Mouse (Mus musculus) stomach, postnatal 0 days (tissue): ENCODE measurements around the gene Eefsec. TPM values are rescaled to one million over a fixed set of nuclear protein-coding genes. Genes with fewer than 3 reads are reported as not detected.

Experiments
- ATAC-seq: fragments of 200-750 bp; cut with Nextera tagmentation; 2 replicates; pipeline ENCODE4 v1.8.0; 2017; ENCODE audit not compliant: low FRiP score, low TSS enrichment
- DNase-seq: peaks from one replicate; pipeline ENCODE4 v3.0.0-alpha.2; 2016; ENCODE audit warnings: low spot score
- H3K27ac ChIP-seq: fragments of 300-500 bp; sonication (generic); replicated peaks from 2 replicates; pipeline ENCODE4 v1.5.1; 2014; ENCODE audit warnings: mild to moderate bottlenecking, control low read depth
- H3K27me3 ChIP-seq: fragments of 300-500 bp; sonication (generic); 2 replicates; pipeline ENCODE4 v1.6.1; 2014; ENCODE audit warnings: low read length; ENCODE audit not compliant: control insufficient read depth, insufficient read depth
- H3K36me3 ChIP-seq: fragments of 300-500 bp; sonication (generic); 2 replicates; pipeline ENCODE4 v1.6.1; 2014; ENCODE audit warnings: low read length, mixed read lengths; ENCODE audit not compliant: control insufficient read depth, insufficient read depth
- H3K4me1 ChIP-seq: fragments of 300-500 bp; sonication (generic); replicated peaks from 2 replicates; pipeline ENCODE4 v1.6.1; 2014; ENCODE audit warnings: antibody characterized with exemption; ENCODE audit not compliant: control insufficient read depth, insufficient read depth
- H3K4me2 ChIP-seq: fragments of 300-500 bp; sonication (generic); replicated peaks from 2 replicates; pipeline ENCODE4 v1.6.1; 2014; ENCODE audit warnings: low read depth, mild to moderate bottlenecking, control low read depth, moderate library complexity
- H3K4me3 ChIP-seq: fragments of 300-500 bp; sonication (generic); 2 replicates; pipeline ENCODE4 v1.5.1; 2014; ENCODE audit warnings: low read depth, low read length, control low read depth
- H3K9ac ChIP-seq: fragments of 300-500 bp; sonication (generic); 2 replicates; pipeline ENCODE4 v1.6.1; 2014; ENCODE audit warnings: mild to moderate bottlenecking, low read length, control low read depth, mixed read lengths
- H3K9me3 ChIP-seq: fragments of 300-500 bp; sonication (generic); 2 replicates; pipeline ENCODE4 v1.6.1; 2016; ENCODE audit warnings: low read length; ENCODE audit not compliant: control insufficient read depth
- CTCF ChIP-seq: IDR thresholded peaks from 2 replicates; pipeline ENCODE4 v1.5.1; 2016; ENCODE audit warnings: antibody characterized with exemption, low read depth, mild to moderate bottlenecking, moderate library complexity
- EP300 ChIP-seq: optimal IDR thresholded peaks from 2 replicates; pipeline ENCODE3; 2016; ENCODE audit warnings: antibody characterized with exemption
- WGBS: fragments of 180-500 bp; shearing (Covaris S2); extraction: QIAGEN DNeasy Blood & Tissue Kit; methylation state at CpG from one replicate; pipeline ENCODE4 v1.1.7; 2014; 5-methylcytosine and 5-hydroxymethylcytosine counted together
- polyA plus RNA-seq: library from polyadenylated mRNA; unstranded; fragments of >200 nt; fragmentation: Nextera tagmentation; extraction: Ambion mirVana; gene quantifications from 2 replicates; pipeline ENCODE4 v1.2.1, GENCODE M21; 2015

The Eefsec gene
- polyA plus RNA-seq, 1 experiment from 2014 or later: 20.6 TPM

DNA sequence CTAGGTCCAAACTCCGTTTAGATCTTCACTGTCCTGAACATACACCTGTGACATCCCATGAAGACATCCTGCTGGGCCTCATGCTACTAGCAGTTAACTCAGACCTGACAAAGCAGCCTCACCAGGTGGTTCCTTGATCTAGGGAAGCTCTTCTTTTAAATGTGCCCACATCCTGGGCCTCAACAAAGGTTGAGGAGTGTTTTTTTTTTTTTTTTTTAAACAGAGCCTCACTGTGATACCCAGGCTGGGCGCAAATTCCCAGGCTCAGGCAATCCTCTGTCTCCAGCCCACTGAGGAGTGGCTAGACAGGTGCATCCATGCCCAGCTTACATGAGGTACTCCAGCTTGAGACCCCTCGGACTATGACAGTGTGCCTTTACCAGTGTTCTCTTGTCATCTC lies 3.8 kb downstream of the Eefsec start:
- Histone ChIP-seq H3K36me3 (no peaks in the 10 kb centered on the region), H3K4me3 (no peak overlapping the region), H3K4me2 (no peak overlapping the region), H3K27me3 (no peaks in the 10 kb centered on the region), H3K27ac (no peak overlapping the region), H3K9ac (no peak overlapping the region), H3K4me1 (no peaks in the 10 kb centered on the region; the same call in 1 of the 2 replicates), H3K9me3 (no peaks in the 10 kb centered on the region)
- DNase-seq (no peak), ATAC-seq (no peak)
- WGBS: 85% methylated on average over 3 of the region's 3 CpGs
- TF ChIP-seq EP300 (no peak), CTCF (no peak)

DNA sequence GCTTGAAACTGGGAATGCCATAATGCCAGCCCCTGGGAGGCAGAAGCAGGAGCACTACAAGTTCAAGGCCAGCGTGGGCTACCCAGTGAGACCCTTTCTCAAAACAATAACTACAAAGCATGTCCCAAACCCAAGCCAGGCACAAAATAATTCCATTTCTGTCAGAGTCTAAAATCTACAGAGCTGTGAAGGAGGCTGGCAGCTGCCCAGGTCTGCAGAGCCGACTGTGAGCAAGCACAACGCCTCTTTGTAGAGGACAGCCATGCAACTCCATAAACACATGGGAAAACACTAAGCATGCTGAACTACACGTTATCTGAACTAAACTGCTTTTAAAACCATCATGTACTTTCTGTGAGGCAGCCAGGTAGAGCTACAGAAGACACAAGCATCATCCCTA lies 7.3 kb downstream of the Eefsec start:
- TF ChIP-seq CTCF (no peak), EP300 (no peak)
- no peak overlapping the region for H3K27ac ChIP-seq
- 64% methylated on average over 4 of the region's 4 CpGs for WGBS

DNA sequence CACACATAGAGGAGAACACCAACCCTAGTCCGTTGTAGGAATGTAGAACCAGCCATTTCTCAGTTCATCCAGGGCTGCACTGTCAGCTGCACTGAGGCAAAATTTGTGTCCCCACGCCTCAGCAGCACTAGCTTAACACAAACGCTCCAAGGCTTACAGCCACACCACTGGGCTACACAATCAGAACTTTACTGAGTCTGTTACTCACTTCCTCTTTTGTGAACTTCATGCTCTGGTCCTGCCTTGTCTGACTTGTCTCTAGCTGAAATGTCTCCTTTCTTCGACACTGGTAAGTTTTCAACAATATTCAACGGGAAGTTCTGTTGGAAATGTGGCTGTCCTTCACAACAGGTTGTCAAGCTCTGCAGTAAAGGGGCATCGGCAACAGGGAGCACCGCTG lies 10.7 kb downstream of the Eefsec start:
- Histone ChIP-seq H3K4me1 (no peaks in the 10 kb centered on the region), H3K27me3 (no peaks in the 10 kb centered on the region), H3K9ac (no peak overlapping the region), H3K4me3 (no peak overlapping the region), H3K9me3 (no peaks in the 10 kb centered on the region), H3K36me3 (no peaks in the 10 kb centered on the region), H3K27ac (no peak overlapping the region), H3K4me2 (no peak overlapping the region)
- DNase-seq (no peak), ATAC-seq (no peak)
- TF ChIP-seq EP300: no peak
- no peak for TF ChIP-seq CTCF
- WGBS: 91% methylated on average over 7 of the region's 7 CpGs

More for the DNA sequence above, 7.3 kb downstream of the Eefsec start:
- no peaks in the 10 kb centered on the region for H3K4me1 ChIP-seq
- no peak for DNase-seq
- H3K27me3 ChIP-seq: no peaks in the 10 kb centered on the region
- no peak overlapping the region for H3K4me2 ChIP-seq
- H3K9me3 ChIP-seq: no peaks in the 10 kb centered on the region
- H3K4me3 ChIP-seq: no peak overlapping the region
- H3K9ac ChIP-seq: no peak overlapping the region
- no peak for ATAC-seq
- no peaks in the 10 kb centered on the region for H3K36me3 ChIP-seq

DNA sequence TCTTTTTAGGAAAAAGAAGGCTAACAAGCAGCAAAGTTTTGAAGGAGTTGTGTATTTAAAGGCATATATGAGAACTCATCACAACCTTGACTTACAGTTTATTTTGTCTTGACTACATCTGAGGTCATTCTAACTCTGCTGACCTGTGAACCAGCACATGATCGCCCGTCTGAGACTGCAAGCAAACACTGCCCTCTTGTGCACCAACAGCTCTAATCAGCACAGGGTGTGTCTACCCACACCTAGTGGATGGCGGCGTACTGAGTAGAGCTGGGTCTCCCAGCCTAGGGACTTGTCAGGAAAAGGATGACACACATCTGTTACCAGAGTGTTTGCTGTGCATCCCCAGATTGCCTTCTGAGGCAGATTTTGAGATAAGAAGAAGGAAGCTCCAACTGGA lies 15.1 kb downstream of the Eefsec start:
- H3K4me3 ChIP-seq: no peak overlapping the region
- no peaks in the 10 kb centered on the region for H3K9me3 ChIP-seq
- 0 out of 2 replicates have a peak, but pooled peaks cover 3% of the 10 kb centered on the region for H3K4me1 ChIP-seq
- DNase-seq (peak; percentile 75), ATAC-seq (peak; percentile 90)
- H3K36me3 ChIP-seq: no peaks in the 10 kb centered on the region
- H3K9ac ChIP-seq: no peak overlapping the region
- H3K27ac ChIP-seq: no peak overlapping the region
- 19% methylated on average over 4 of the region's 4 CpGs for WGBS
- TF ChIP-seq CTCF (peak; percentile 88), EP300 (no peak)
- H3K27me3 ChIP-seq: no peaks in the 10 kb centered on the region
- H3K4me2 ChIP-seq: no peak overlapping the region

DNA sequence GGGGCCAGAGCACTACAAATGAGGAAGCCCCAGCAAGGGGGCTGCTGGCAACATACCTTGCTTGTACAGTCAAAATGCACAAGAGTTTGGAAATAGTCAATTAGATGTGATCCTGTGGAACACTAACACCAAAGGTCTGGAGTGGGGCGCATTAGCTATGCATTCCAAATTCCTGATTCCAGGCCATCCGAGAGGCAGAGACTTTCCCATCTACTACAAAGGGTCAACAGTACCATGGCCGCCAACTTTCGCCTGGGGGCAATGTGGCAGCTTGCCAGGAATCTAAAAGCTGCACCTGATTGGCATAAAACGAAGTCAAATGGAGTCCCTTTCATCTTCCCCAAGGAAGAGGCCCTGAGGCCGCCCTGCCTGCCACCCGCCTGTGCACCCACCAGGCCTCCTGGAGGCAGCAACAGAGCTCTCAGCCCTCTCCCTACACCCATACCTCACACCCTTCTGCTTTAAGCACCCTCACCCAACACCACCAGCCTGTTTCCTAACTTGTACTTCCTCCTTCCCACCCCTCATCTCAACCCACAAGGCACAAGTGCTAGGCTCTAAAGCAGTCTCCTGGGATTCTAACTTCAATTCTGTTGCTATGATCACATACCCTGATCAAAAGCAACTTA lies 30.1 kb downstream of the Eefsec start:
- no peak for ATAC-seq
- H3K4me3 ChIP-seq: no peak overlapping the region
- DNase-seq: no peak

DNA sequence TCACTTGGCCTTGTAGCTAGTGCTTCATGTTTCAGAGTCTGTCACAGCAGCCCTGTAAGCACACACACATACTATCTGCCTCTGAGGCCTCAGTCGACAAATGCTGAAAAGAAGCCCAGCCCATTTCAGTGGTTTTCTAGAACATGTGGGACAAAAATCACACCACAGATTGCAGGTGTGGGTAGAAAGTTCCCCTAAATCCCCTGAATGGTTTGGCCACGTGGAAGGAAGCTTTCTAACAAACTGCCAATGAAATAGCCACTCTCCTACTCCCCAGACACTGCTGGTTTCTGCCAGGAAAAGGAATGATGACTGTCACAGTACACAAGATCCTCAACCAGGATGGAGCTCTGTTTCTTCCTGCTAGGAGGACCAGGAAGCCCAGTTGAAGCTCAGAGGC lies 33.7 kb downstream of the Eefsec start:
- Histone ChIP-seq H3K36me3 (no peaks in the 10 kb centered on the region), H3K27ac (no peak overlapping the region), H3K4me3 (no peak overlapping the region), H3K4me1 (0 out of 2 replicates have a peak, but pooled peaks cover 3% of the 10 kb centered on the region), H3K4me2 (no peak overlapping the region), H3K9ac (no peak overlapping the region), H3K9me3 (no peaks in the 10 kb centered on the region), H3K27me3 (no peaks in the 10 kb centered on the region)
- ATAC-seq (no peak), DNase-seq (no peak)
- 31% methylated on average over 2 of the region's 2 CpGs for WGBS
- TF ChIP-seq EP300 (no peak), CTCF (no peak)

More for the DNA sequence above, 30.1 kb downstream of the Eefsec start:
- Histone ChIP-seq H3K4me1 (no peaks in the 10 kb centered on the region), H3K4me2 (no peak overlapping the region), H3K9me3 (no peaks in the 10 kb centered on the region), H3K27me3 (no peaks in the 10 kb centered on the region), H3K9ac (no peak overlapping the region), H3K27ac (no peak overlapping the region), H3K36me3 (no peaks in the 10 kb centered on the region)
- TF ChIP-seq EP300 (no peak), CTCF (no peak)
- 73% methylated on average over 7 of the region's 7 CpGs for WGBS
